Mouse (Mus musculus): ENCODE data around the gene Gpr155. TPM values are rescaled to one million over a fixed set of nuclear protein-coding genes. Genes with fewer than 3 reads are reported as not detected.

Gene Gpr155
- polyA plus RNA-seq, 1 experiment: 9.9 TPM

DNA sequence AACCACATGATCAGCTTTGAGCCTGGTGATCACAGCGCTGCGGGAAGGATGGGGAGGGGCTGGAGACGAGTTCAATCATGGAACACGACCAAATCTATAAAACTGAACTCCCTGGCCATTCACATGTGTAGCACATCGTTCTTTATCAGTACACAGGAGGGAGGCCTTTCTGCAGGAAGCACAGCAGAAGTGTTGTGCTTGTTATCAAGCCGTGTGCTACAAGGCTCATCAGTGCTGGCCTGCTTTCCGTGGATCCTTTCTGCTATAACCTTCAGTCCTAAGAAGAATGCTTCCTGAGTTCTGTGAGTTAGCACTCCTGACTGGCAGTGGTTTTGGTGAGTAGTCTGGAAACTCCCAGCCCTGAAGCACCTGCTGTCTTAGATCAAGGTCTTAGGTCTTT lies 91.3 kb downstream of the Gpr155 start:
- no peaks in the 10 kb centered on the region for H3K27me3 ChIP-seq (ENCODE audit: control insufficient read depth, insufficient read depth, low read length)
- no peak for TF ChIP-seq POLR2A (IDR thresholded peaks at IDR 0.05; ENCODE audit: low read depth, low read length)
- TF ChIP-seq CTCF (IDR thresholded peaks at IDR 0.05; ENCODE audit: extremely low read depth, insufficient read length, insufficient replicate concordance, low read depth, low read length): no peak
- no peaks in the 10 kb centered on the region for H3K4me1 ChIP-seq (ENCODE audit: control insufficient read depth, insufficient read depth, insufficient read length, low read length)
- H3K36me3 ChIP-seq (ENCODE audit: control insufficient read depth, insufficient read depth, low read length): peaks cover 25% of the 10 kb centered on the region
- 74% methylated on average over 7 of the region's 7 CpGs for WGBS
- H3K4me3 ChIP-seq (ENCODE audit: low read depth, low read length): no peak overlapping the region
- H3K27ac ChIP-seq (ENCODE audit: insufficient read depth, low read depth, low read length): no peak overlapping the region

Other genes with a start within 250 kb of the Gpr155 start
- 1.4 and 1.5 TPM in 2 replicates for gene Ola1, start 167.6 kb downstream of the Gpr155 start, polyA plus RNA-seq (2012; rRNA removed)
- gene Sp9, start 114.6 kb downstream of the Gpr155 start, polyA plus RNA-seq (2012; rRNA removed): 0.03 TPM in 1 of 2 replicates, not detected in the other
- gene Scrn3, start 74.0 kb downstream of the Gpr155 start, polyA plus RNA-seq (2012; rRNA removed): 1.1 and 1.6 TPM in 2 replicates
- 0.28 and 0.70 TPM in 2 replicates for gene Cir1, start 73.9 kb downstream of the Gpr155 start, polyA plus RNA-seq (2012; rRNA removed)
- 8.5 and 18.9 TPM in 2 replicates for gene Wipf1, start 143.2 kb upstream of the Gpr155 start, polyA plus RNA-seq (2012; rRNA removed)
- gene Chrna1, start 193.8 kb upstream of the Gpr155 start, polyA plus RNA-seq (2012; rRNA removed): not detected in 2 replicates

Measured in small intestine, adult 2 months (tissue).